Mouse (Mus musculus): ENCODE measurements at regions not wholly inside any gene's neighbourhood (a gene's known extent, or its start where the extent isn't known, plus 50 kb on each side); places are given as distances from the start of the nearest gene placed in this dataset.

DNA sequence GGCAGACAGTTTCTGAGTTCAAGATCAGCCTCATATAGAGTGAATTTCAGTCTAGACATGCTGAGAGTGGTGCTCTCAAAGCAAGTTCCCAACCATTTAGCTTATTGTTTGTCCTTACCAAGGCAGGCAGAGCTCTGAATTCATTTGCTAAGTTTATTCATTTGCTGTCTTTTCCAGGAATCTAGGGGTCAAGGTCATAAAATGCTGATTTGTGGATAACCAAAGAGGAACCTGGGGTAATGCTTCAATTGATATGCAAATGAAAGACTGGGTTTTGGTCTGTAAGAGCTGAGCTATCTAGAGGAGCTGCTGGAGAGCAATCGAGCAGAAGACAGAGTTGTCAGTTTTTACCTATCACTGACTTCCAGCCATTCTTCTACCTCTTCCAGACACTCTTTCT, 832.8 kb downstream of the Ryr2 start:
- in situ Hi-C loops (cut with MseI, MboI), result no loop called here

DNA sequence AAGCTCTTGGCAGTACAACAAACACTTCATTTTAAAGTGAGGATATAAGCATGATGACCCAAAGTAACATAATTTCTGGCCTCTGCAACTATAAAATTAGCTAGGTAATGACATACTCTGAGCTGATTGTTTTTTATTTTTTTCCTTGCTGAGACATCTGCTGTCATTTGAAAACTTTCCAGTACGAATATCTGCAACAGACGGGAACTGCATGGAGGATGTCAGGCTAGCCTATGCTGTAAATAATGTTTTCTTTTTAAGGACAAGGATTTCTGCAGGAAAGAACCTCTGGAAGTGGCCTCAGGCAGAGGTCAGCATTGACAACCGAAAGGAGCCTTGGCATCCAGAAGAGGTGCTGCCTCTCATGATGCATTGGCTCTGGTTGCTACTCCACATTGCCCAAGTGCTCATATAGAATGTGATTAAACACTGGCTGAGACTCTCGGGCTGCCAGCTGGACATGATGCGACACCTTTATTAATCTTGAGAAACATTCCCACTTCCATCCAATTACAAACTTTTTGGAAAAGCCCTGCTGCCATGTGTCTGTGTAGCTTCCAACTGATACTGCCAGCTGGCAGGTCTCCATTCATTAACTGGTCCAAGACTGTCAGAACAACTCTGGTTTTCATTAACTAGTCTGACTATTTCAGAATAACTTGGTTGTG, 837.9 kb downstream of the Ryr2 start:
- in situ Hi-C loops (cut with MseI, MboI), result no loop called here

DNA sequence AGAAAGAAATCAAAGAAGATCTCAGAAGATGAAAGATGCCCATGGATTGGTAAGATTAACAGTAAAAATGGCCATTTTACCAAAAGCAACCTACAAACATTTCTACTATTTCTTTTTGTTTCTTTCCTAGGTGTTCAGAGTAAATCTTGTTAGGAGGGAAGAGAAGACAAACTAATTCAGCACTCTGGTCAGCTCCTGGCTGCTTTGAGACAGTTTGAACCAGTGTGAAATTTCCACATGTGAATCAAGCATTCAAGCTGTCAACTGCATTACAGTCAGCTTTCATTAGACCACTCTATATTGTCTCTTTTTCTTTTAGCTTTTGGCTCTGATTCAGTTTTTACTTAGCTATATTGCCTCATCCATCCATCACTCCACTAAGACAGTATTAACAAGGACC, 859.2 kb downstream of the Ryr2 start:
- in situ Hi-C loops (cut with MseI, MboI), result no loop called here

DNA sequence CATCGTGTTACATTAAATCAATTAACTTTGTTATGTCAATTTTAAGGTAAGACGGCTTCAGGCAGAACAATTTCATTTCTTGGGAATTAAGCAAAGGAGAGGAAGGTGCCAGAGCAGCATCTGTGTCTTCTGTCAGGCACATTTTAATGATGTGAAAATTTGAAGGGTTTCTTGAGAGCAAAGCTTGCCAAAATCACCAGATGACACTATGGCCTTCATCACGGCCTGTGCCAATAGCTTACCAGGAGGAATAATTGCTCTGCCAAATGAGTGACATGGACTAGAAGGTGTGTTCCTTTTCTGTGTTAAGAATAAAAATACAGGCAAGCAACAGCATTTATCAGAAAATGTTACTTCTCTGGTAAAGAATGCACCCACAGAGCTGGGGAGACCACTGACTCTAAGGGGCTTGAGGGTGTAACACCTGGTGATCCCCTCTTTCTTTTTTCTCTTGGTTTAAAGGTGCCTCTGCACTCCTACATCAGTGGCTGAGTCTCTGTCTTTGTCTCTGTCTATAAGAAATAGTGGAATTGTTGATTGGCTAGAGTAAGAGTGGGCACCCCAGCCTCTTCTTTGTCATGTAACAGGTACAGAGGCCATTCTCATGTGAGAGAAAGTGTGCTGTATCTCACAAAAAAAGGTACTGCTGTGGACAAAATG, 856.2 kb upstream of the Chrm3 start:
- in situ Hi-C loops (cut with MseI, MboI), result no loop called here

DNA sequence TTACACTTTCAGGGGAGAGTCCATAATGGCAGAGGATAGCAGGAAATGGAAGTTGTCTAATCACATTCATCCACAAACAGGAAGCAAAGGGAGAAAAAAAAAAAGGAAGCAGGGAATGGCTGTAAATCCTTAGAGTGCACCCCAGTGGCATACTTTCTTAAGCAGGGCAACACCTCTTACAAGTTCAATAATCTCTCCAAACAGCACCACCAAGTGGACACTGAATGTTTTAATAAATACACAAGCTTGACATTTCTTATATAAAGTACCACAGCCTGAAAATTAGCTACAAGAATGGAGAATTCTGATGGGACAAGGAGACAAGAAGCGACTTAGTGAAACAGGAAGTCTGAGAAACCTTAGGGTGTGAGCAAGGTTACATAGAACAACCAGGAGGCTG, 849.5 kb upstream of the Chrm3 start:
- in situ Hi-C loops (cut with MseI, MboI), result loop anchor here in 1 of 2 experiments (5.0 kb wide), 1 partner anchor 268 kb away; no protein-coding TSS in a partner anchor

DNA sequence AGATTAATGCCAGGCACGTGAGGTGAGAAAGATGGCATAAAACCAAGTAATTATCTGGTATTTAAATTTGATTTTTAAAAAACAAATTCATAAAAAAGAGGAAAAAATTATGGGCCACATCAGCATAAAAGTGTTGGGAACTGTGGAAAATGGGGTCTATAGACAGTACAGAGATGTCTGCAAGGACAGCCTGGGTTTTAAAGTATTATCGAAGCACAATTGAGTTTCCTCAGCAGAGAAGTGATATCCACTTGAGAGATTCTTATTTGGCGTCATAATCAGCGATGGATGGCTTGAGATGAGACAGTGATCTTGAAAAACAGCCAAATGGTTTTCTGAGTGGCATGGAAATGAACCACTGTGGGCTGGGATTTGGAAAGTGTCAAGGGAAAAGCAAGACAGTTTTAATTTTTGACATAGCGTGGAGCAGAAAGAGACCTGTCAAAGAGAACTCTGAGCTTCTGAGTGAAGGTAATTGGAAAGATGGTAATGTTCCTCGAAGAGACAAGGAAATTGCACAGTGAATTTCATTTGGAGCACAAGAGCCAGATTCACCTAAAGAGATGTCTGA, 844.7 kb upstream of the Chrm3 start:
- in situ Hi-C loops (cut with MseI, MboI), result no loop called here

DNA sequence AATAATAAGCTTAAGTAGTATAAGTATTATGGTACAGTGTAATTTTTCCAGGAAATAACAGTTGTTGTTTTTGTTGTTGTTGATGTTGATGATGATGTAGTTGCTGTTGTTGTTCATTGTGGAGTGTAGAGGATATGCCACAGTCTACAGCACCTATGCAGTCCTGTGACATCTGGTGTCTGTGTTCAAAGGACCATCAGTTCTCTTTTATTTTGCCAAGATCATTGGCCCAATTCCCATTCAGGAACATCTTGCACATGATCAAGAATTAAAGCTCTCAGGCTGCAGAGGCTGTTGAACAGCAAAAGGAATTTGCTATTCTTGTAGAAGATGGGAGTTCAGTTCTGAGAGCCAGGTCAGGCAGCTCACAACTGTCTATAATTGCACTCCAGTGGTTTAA, 841.3 kb upstream of the Chrm3 start:
- in situ Hi-C loops (cut with MseI, MboI), result no loop called here

DNA sequence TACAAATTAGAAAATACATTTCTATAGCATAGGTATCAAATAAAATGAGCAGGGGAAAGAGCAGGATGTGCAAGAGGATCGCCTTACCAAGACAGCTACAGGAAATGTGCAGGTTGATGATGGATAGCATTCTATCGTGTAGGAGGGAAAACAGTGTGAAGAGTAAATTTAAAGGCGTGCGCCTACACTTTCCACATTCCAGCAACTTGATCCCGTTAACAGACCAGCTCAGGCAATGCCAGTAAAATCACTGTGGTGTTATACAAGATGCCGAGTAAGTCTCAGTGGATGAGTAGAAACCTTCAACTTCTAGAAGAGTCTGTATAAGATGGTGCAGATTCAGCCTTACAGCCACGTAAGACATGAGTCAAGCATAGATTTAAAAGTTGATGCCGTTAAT, 831.8 kb upstream of the Chrm3 start:
- in situ Hi-C loops (cut with MseI, MboI), result no loop called here

DNA sequence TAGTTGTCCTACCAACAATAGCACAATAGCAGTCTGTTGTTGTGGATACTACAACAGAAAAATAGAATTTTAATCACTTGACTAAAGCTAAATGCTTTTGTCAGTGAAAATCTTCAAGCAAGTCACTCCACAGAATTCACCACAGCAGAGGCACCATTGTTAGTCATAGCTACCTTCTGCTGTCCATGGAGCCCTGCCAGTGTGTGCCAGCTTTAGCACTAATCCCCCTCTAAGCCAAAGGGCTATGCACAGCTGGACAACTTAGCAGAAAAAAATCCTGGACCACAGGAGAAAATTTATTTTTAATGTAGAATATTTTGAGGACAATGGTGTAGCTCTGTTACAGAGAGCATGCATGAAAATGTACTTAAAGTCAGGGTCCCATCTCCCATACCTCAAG, 820.5 kb upstream of the Chrm3 start:
- in situ Hi-C loops (cut with MseI, MboI), result no loop called here

DNA sequence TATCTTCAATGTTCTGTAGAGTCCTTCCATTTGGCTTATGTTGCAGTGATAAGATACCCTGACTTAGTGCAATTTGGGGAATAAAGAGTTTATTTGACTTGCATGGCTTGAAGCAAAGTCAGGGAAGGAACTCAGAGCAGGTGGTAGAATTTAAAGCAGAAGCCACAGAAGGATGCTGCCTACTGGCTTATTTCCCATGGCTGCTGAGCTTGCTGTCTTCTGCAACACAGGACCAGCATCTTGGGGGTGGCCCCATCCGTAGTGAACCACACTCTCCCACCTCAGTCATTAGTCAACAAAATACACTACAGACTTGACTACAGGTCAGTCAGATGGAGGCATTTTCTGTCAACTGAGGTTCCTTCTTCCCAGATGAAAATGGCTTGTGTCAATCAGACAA, 819.7 kb upstream of the Chrm3 start:
- in situ Hi-C loops (cut with MseI, MboI), result no loop called here

DNA sequence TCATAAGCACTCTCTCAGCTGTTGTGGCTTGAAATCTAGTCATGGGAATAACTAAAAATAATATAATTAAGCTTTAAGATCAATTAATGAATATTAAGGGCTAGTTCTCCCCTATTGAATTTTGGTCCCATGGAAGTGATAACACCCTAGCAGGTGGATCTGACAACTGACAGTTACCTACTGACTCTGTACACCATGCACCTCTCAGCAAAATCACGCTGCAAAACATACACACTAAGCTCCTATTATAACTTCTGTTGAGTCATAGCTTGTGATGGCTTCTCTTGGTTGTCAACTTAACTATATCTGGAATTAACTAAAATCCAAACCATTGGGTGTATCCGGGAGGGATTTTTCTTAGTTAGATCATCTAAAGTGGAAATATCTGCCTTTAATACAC, 817.9 kb upstream of the Chrm3 start:
- in situ Hi-C loops (cut with MseI, MboI), result no loop called here

DNA sequence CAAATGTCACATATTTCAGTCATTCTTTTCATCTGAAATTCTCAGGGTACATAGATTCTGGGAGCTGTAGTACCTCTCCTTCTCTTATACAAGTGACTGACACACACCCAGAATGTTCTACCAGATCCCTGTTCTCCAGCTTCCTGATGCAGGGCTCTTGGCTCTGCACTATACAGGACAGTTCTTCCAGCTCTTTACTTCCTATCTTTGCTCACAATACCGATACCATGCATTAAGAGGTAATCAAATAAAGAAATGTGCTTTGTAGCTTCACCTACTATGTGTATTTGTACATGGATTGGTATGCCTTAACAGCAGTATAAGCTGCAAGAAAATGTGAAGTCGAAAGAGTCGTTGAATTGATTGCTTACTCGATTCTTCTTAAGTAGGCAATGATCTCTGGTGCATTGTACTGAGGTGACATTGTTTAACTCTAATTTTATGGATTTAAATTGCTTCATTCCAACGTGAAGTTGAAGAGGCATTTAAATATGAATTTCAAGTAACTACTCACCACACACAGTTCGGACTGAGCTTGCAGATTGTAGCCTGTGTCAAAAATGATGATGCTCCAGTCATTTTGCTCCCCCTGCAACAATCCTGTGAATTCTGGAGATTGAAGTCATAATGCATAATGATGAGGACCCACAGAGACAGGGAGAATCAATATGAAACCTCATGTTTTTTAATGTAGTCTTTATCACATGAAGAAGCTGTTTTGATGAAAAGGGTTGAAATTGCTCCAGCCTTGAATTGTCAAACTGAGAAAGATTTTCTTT, 817.2 kb upstream of the Chrm3 start:
- in situ Hi-C loops (cut with MseI, MboI), result no loop called here

DNA sequence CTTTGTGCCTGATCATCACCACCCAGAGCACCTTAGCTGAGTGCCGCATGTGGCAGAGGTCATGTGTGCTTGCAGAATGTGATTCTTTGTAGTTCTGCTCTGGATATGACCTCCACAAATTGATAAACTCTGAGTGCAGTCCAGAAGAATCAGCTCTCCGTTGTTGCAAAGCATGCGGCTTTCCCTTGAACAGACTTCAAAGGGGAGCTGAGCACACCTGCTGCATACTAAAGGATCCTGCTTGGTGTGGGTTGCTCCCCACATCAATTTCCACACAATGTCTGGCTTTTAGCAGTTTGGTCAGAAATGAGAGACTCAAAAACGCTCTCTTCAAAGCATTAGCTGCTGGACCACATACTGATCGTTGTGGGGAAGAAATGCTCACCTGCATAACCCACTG, 806.5 kb upstream of the Chrm3 start:
- in situ Hi-C loops (cut with MseI, MboI), result no loop called here

DNA sequence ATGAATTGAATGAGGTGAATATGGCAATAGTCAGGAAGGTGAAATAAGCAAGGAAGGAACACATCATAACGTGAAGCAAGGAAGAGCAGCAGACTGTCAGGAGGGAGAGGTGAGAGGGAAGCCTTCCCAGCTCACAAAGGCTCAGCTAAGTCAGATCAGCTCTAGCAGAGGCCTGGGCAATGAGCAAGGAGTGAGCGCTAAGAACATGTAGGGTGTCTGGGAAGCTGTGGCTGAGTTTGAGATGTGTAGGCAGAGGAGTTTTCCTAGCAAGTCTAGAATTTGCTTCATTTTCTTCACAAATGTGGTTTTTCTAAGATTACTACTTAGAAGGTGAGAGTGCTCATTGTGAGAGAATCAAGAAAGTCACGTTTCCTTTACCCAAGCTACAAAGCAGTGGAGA, 803.5 kb upstream of the Chrm3 start:
- in situ Hi-C loops (cut with MseI, MboI), result no loop called here

DNA sequence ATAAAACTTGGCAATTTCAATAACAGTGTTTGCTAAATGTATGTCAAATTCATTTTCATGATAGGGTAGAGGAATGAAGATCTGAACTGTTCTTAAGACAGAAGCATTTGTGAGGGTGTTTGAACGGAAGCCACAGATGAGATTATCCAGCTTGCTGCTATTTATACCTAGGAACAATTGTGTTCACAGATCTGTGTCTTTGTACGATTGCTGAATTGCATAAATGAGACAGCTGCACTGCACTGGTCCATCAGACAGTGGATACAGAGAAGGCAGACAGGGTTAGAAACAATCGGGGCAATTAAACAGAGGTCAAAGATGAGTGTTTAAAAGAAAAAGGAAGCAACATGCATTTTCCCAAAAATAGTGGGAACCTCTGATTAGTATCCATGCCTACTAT, 786.6 kb upstream of the Chrm3 start:
- in situ Hi-C loops (cut with MseI, MboI), result no loop called here

DNA sequence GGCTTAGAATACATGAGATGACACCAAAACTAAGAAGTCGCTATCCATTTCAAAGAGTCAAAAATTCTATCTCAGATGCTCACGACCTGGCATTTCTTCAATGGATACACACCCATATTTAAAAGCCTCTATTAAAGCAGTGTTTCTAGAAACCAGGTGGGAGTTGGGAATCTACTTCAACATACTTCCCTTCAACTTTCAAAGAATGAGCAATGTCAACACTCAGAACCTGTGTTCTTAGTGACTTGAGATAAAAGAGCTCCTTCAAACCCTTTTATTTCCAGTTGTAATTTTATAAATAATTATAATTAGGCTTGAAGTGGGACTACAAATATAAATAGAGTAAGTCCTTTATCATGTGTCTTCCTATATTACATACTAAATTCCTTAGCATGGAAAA, 747.0 kb upstream of the Chrm3 start:
- in situ Hi-C loops (cut with MseI, MboI), result no loop called here

DNA sequence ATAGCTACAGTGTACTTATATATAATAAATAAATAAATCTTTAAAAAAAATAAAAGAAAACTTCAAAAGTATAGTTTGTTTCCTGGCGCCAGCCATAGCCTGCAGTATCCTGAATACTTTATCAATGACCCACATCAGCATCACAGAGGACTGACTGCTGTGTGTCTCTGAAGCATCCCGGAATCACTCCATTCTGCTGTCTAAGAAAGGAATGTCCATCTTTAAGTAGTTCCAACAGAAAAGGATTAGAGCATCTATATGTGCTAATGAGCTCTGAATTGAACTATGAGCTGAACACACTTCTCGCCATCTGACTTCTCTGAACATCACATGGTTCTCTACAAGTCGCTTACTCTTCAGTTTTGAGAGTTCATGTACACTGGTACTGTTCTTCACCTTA, 745.8 kb upstream of the Chrm3 start:
- in situ Hi-C loops (cut with MseI, MboI), result no loop called here

DNA sequence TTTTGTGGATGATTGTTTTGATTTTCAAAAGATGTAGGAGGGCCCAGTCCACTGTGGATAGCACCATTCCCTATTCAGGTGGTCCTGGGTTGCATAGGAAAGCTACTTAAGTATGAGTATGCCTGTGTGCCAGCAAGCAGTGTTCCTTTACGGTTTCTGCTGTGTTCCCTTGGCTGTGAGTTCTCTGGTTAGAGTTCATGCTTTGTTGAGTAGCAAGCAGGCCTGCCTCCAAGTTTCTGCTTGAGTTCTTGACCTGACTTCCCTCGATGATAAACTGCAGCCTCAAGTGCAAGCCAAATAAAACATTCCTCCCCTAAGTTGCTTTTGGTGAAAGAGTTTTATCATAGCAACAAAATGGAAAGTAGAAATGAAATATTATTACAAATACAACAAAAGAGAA, 744.9 kb upstream of the Chrm3 start:
- in situ Hi-C loops (cut with MseI, MboI), result no loop called here

DNA sequence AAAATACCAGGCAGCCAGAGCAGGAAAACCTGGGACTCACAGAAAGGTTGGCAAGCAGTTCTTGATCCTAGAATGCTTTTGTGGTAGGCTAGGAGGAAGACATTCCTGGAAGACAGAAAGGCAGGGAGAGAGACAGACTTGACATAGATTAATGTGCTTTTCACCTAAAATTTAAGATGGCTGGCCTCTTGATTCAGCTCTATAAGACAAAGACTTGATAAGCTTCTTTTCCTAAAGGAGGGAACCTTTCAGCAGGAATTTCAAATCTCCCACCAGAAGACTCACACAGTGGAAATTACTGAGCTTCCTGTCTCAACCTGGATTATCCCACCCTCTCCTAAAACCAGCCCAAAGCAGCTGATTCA, 738.9 kb upstream of the Chrm3 start:
- in situ Hi-C loops (cut with MseI, MboI), result no loop called here

DNA sequence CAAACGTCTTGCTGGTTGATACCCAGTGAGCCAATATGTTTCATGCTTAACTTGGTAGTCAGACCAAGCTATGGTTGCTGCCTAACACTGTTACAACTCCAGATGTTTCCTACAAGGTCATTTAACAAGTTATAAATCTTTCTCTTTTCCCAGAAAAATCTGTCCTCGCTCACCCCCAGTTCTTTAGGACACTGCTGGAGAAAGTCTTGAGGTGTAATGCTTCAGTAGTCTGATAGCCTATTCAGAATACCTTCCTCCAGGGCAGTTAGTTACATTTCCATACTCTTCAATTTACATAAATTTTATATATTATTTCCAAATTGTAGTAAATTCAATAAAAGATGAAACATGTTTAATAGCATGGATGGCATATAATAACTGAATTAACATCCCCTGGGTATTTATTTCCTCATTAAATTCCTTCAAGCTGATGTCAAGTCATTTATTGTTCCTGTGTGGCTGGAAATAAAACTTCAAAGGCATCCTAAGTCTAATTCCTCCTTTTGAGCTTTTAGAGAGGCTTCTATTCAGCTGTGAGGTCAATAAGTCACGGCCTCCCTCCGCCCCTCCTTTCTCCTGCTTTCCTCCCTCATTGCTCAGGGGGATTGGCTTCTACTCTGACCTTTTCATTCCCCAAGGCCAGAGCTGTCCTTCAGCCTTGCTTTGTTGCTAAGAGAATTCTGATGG, 738.4 kb upstream of the Chrm3 start:
- in situ Hi-C loops (cut with MseI, MboI), result no loop called here

DNA sequence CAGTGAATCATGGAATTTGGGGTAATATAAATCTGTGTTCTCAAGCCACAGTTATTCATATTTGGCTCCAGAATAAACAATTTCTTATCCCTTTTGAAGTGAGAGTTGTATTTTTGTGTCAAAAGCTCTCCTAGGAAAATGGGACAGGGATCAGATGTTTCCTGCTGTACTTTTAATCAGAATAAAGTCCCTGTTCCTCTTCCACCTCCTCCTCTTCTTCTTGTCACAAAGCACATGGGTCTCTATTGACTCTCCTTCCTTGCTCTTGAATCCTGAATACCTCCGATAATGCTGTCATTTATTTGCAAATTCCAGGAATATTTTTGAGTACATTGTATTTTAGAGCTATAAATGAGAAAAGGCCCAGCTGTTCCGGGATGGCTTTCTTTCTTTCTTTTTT, 732.3 kb upstream of the Chrm3 start:
- in situ Hi-C loops (cut with MseI, MboI), result no loop called here
